Comparison of ENCODE assay signal across 9 mouse cellular contexts in genomic region chr6:128993221-128993620, GRCm38 (mm10). TPM values are rescaled to one million over a fixed set of nuclear protein-coding genes. Genes with fewer than 3 reads are reported as not detected.
A peak's percentile ranks its signal among the peaks of the same experiment; 100 is the strongest.
DNase-seq lines count a peak whose midpoint lies in the region; ATAC-seq lines count a peak whose summit lies in the region.
"Had no signal": no experiment of that assay in that cellular context is flagged by ENCODE, and none has a peak within 500 bp of the region (broad histone marks: within the 10 kb centered on the region; RNA-seq: fewer than 3 reads in every experiment).

No protein-coding gene starts in this region.

- no peaks in the 10 kb centered on the region for H3K9me3 ChIP-seq in liver, embryonic 12.5 days (replicated peaks)
- H3K9me3 ChIP-seq in forebrain, embryonic 13.5 days (replicated peaks) = no peaks in the 10 kb centered on the region
- H3K9me3 ChIP-seq in midbrain, embryonic 16.5 days (replicated peaks; ENCODE audit: control insufficient read depth, low read length, poor library complexity, severe bottlenecking) = no peaks in the 10 kb centered on the region

- no peak overlapping the region for H3K9ac ChIP-seq in liver, embryonic 12.5 days
- H3K9ac ChIP-seq in forebrain, embryonic 13.5 days = no peak overlapping the region
- H3K9ac ChIP-seq in midbrain, embryonic 16.5 days (ENCODE audit: low read depth, low read length) = no peak overlapping the region

- no peaks in the 10 kb centered on the region for H3K27me3 ChIP-seq in liver, embryonic 12.5 days (replicated peaks)
- peaks cover 27% of the 10 kb centered on the region for H3K27me3 ChIP-seq in forebrain, embryonic 13.5 days
- no peaks in the 10 kb centered on the region for H3K27me3 ChIP-seq in midbrain, embryonic 16.5 days (ENCODE audit: control insufficient read depth, insufficient read depth, low read depth, low read length)

- no peak for ATAC-seq in liver, embryonic 12.5 days
- ATAC-seq in forebrain, embryonic 13.5 days = 0 out of 2 replicates have a peak, but pooled peaks have one; percentile 21
- 0 out of 2 replicates have a peak, but pooled peaks have one; percentile 36 for ATAC-seq in midbrain, embryonic 16.5 days

- H3K4me2 ChIP-seq in liver, embryonic 12.5 days = no peak overlapping the region
- peak overlapping the region; percentile 6 for H3K4me2 ChIP-seq in forebrain, embryonic 13.5 days
- H3K4me2 ChIP-seq in midbrain, embryonic 16.5 days (ENCODE audit: low read length) = peak overlapping the region; percentile 14; the same call in 1 of the 2 replicates

- H3K4me3 ChIP-seq in liver, embryonic 12.5 days = no peak overlapping the region
- H3K4me3 ChIP-seq in forebrain, embryonic 13.5 days = no peak overlapping the region
- no peak overlapping the region for H3K4me3 ChIP-seq in midbrain, embryonic 16.5 days (ENCODE audit: low read depth, low read length)

- peaks cover 20% of the 10 kb centered on the region for H3K4me1 ChIP-seq in liver, embryonic 12.5 days
- peaks cover 23% of the 10 kb centered on the region for H3K4me1 ChIP-seq in forebrain, embryonic 13.5 days
- H3K4me1 ChIP-seq in midbrain, embryonic 16.5 days (ENCODE audit: control insufficient read depth, insufficient read depth, low read length) = 0 out of 2 replicates have a peak, but pooled peaks cover 5% of the 10 kb centered on the region

- 61% methylated on average over 2 of the region's 2 CpGs for WGBS in liver, embryonic 12.5 days (ENCODE audit: insufficient replicate concordance)
- WGBS in forebrain, embryonic 13.5 days = 13% methylated on average over 2 of the region's 2 CpGs
- WGBS in midbrain, embryonic 16.5 days = 22% methylated on average over 2 of the region's 2 CpGs

- no peak for DNase-seq in liver
- DNase-seq in R1 (ENCODE audit: low read depth, low spot score) = peak; percentile 23
- no peak for DNase-seq in adrenal gland, postnatal 4 days (ENCODE audit: low spot score in 2 of 2)
- no peak for DNase-seq in urinary bladder, postnatal 4 days (ENCODE audit: low spot score in 2 of 2)
- no peak for DNase-seq in frontal cortex, adult 2 months (ENCODE audit: extremely low spot score in 1 of 2, low spot score in 1 of 2)

- peak overlapping the region; percentile 21; the same call in 1 of the 2 replicates for H3K27ac ChIP-seq in liver, embryonic 12.5 days
- H3K27ac ChIP-seq in forebrain, embryonic 13.5 days = no peak overlapping the region
- H3K27ac ChIP-seq in midbrain, embryonic 16.5 days (ENCODE audit: low read length) = no peak overlapping the region

- no peaks in the 10 kb centered on the region for H3K36me3 ChIP-seq in liver, embryonic 12.5 days
- no peaks in the 10 kb centered on the region for H3K36me3 ChIP-seq in forebrain, embryonic 13.5 days (ENCODE audit: poor library complexity, severe bottlenecking)
- H3K36me3 ChIP-seq in midbrain, embryonic 16.5 days (ENCODE audit: control insufficient read depth, insufficient read depth, low read length) = no peaks in the 10 kb centered on the region

RNA-seq across cellular contexts. Expression of gene Klrb1f, which starts 52.5 kb away (rescaled TPM):
- 0.38 and 0.50 TPM in 2 replicates for polyA plus RNA-seq in liver, embryonic 12.5 days (2016; fragmentation: Nextera tagmentation; extraction: Ambion mirVana)
- 0.21 TPM in 1 of 2 replicates, not detected in the other for polyA plus RNA-seq in forebrain, embryonic 13.5 days (2015; fragmentation: Nextera tagmentation; extraction: Ambion mirVana)
- 0.80 and 0.87 TPM in 2 replicates for polyA plus RNA-seq in midbrain, embryonic 16.5 days (2015; fragmentation: Nextera tagmentation; extraction: Ambion mirVana)
- total RNA-seq in adrenal gland, postnatal 4 days (2021) = not detected
- polyA plus RNA-seq in frontal cortex, adult 2 months (2012; rRNA removed) = 0.04 TPM in 1 of 2 replicates, not detected in the other

RNA-seq across cellular contexts. Expression of gene Clec2g, which starts 59.0 kb away (rescaled TPM):
- polyA plus RNA-seq in liver, embryonic 12.5 days (2016; fragmentation: Nextera tagmentation; extraction: Ambion mirVana) = not detected in 2 replicates
- not detected in 2 replicates for polyA plus RNA-seq in forebrain, embryonic 13.5 days (2015; fragmentation: Nextera tagmentation; extraction: Ambion mirVana)
- polyA plus RNA-seq in midbrain, embryonic 16.5 days (2015; fragmentation: Nextera tagmentation; extraction: Ambion mirVana) = not detected in 2 replicates
- total RNA-seq in adrenal gland, postnatal 4 days (2021) = 1 to 10 TPM; 1.7 to 2.7 TPM
- polyA plus RNA-seq in frontal cortex, adult 2 months (2012; rRNA removed) = 0.17 and 0.66 TPM in 2 replicates
- total RNA-seq: hematopoietic stem cell, adult 5-6 weeks had no signal
